Mouse (Mus musculus) megakaryocyte-erythroid progenitor cell, adult 5-6 weeks (primary cell): ENCODE measurements around the gene Tbcel. TPM values are rescaled to one million over a fixed set of nuclear protein-coding genes. Genes with fewer than 3 reads are reported as not detected.
A peak's percentile ranks its signal among the peaks of the same experiment; 100 is the strongest.

Experiments used
- ATAC-seq: replicated peaks from 2 replicates; pipeline ENCODE4 v1.8.0; 2016; ENCODE audit warnings: mild to moderate bottlenecking, inconsistent platforms; ENCODE audit not compliant: severe bottlenecking, poor library complexity, low FRiP score, low TSS enrichment
- total RNA-seq, 2 experiments: library from RNA; stranded (forward) in 1 of 2; stranded (reverse) in 1 of 2; fragments of 200-1000, 215-1000 nt in 1 of 2; fragments of >200 nt in 1 of 2; fragmentation: Nextera tagmentation in 1 of 2; gene quantifications; 2 replicates each; pipeline ENCODE4 v1.2.3; 2014 to 2017

Gene Tbcel
- total RNA-seq, 2 experiments from 2014 or later = 18.0 to 19.8 TPM

GRCm38 (mm10) chr9:42490589-42491382 is 16.8 kb downstream of the Tbcel start:
- no peak for ATAC-seq

- ATAC-seq = no peak
Observed at GRCm38 (mm10) chr9:42488071-42488470, 19.5 kb downstream of the Tbcel start.

GRCm38 (mm10) chr9:42486913-42487312 is 20.7 kb downstream of the Tbcel start:
- ATAC-seq = peak; percentile 14; the same call in 1 of the 2 replicates

GRCm38 (mm10) chr9:42484667-42485066 is 22.9 kb downstream of the Tbcel start:
- ATAC-seq = no peak

- ATAC-seq = no peak
Observed at GRCm38 (mm10) chr9:42482944-42483343, 24.7 kb downstream of the Tbcel start.

- no peak for ATAC-seq
Observed at GRCm38 (mm10) chr9:42476166-42476565, 31.4 kb downstream of the Tbcel start.

- ATAC-seq = peak; percentile 76
Observed at GRCm38 (mm10) chr9:42474244-42474643, 33.4 kb downstream of the Tbcel start.

- peak; percentile 68 for ATAC-seq
Observed at GRCm38 (mm10) chr9:42471921-42472747, 35.5 kb downstream of the Tbcel start.

GRCm38 (mm10) chr9:42471214-42471613 is 36.4 kb downstream of the Tbcel start:
- peak; percentile 79 for ATAC-seq

GRCm38 (mm10) chr9:42469323-42469722 is 38.3 kb downstream of the Tbcel start:
- ATAC-seq = no peak

GRCm38 (mm10) chr9:42468360-42468759 is 39.2 kb downstream of the Tbcel start:
- no peak for ATAC-seq

GRCm38 (mm10) chr9:42467116-42467815 is 40.3 kb downstream of the Tbcel start:
- no peak for ATAC-seq

GRCm38 (mm10) chr9:42465661-42466091 is 41.9 kb downstream of the Tbcel start:
- no peak for ATAC-seq

- ATAC-seq = no peak
Observed at GRCm38 (mm10) chr9:42464181-42464580, 43.4 kb downstream of the Tbcel start.

GRCm38 (mm10) chr9:42463220-42463989 is 44.2 kb downstream of the Tbcel start:
- ATAC-seq = peak; percentile 80

- no peak for ATAC-seq
Observed at GRCm38 (mm10) chr9:42462585-42463219, 44.9 kb downstream of the Tbcel start.

- ATAC-seq = peak; percentile 80
Observed at GRCm38 (mm10) chr9:42461390-42462108, 46.1 kb downstream of the Tbcel start.

- no peak for ATAC-seq
Observed at GRCm38 (mm10) chr9:42460353-42460752, 47.3 kb downstream of the Tbcel start.
